Mouse (Mus musculus): Measurements from ENCODE around the gene Nup50.

Gene Nup50

DNA sequence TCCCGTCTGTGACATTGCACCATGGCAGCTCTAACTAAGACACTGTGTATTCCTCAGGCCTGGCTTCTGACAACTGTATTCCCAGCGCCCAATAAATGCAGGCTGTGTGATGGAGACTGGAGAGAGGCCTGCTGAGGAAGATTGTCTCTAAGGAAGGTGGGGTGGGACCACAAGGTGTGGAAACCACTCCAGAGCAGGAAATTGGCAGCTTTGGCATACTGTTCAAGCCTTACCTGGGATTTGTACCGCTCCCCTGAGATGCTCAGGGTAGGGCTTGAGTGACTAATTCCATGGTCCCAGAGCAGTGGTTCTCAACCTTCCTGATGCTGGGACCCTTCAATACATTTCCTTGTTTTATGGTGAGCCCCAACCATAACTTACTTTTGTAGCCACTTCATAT is 65.9 kb downstream of the Nup50 start:
- no peak for DNase-seq (ENCODE audit: low read depth)

GRCm38 (mm10) chr15:84989771-84990170 is 66.6 kb downstream of the Nup50 start:
- DNase-seq (ENCODE audit: low read depth) = no peak
